Mouse (Mus musculus) C2C12 (cell line): ENCODE results near the gene Snx17.

Experiments used
- CTCF ChIP-seq: IDR thresholded peaks from one replicate; pipeline ENCODE4 v1.5.1; 2011; ENCODE audit not compliant: control insufficient read depth, insufficient read depth, insufficient read length
- MAX ChIP-seq: IDR thresholded peaks from one replicate; pipeline ENCODE4 v1.6.1; 2011; ENCODE audit warnings: mild to moderate bottlenecking, control low read depth
- MYOD1 ChIP-seq: IDR thresholded peaks from one replicate; pipeline ENCODE4 v1.6.1; 2011; ENCODE audit warnings: low read depth; ENCODE audit not compliant: control insufficient read depth, insufficient read length
- MYOG ChIP-seq: IDR thresholded peaks from one replicate; pipeline ENCODE4 v1.6.1; 2011; ENCODE audit not compliant: control insufficient read depth, insufficient read length; ENCODE audit errors: extremely low read depth
- USF1 ChIP-seq: IDR thresholded peaks from one replicate; pipeline ENCODE4 v1.6.1; 2011; ENCODE audit warnings: low read depth, mild to moderate bottlenecking, control low read depth, moderate library complexity

- no peak for TF ChIP-seq CTCF
- no peak for TF ChIP-seq MAX
- TF ChIP-seq MYOG: no peak
- TF ChIP-seq USF1: no peak
- no peak for TF ChIP-seq MYOD1
Measured at GRCm38 (mm10) chr5:31241522-31242034, 48.6 kb downstream of the Snx17 start.
